Mouse (Mus musculus): Measurements from ENCODE around the gene Zfp366. TPM values are rescaled to one million over a fixed set of nuclear protein-coding genes. Genes with fewer than 3 reads are reported as not detected.
"Not testable (repeated sequence)": the region's sequence is repeated elsewhere in the genome, so short reads cannot be mapped to it uniquely, and the experiment has no call there.

Gene Zfp366
- polyA plus RNA-seq, 1 experiment from 2014 or later: 1.2 TPM

GRCm38 (mm10) chr13:99173849-99174248, 10.8 kb upstream of the Zfp366 start:
- no peak for ATAC-seq (ENCODE audit: insufficient number of reproducible peaks, insufficient read depth, low FRiP score, low read depth)
- no peaks in the 10 kb centered on the region for H3K4me1 ChIP-seq (ENCODE audit: control insufficient read depth, insufficient read depth, low read length)
- no peak overlapping the region for H3K4me3 ChIP-seq (ENCODE audit: low read depth, low read length)
- no peaks in the 10 kb centered on the region for H3K9me3 ChIP-seq (ENCODE audit: control insufficient read depth, low read depth, low read length)
- 48% methylated on average over 4 of the region's 4 CpGs for WGBS
- H3K36me3 ChIP-seq (ENCODE audit: control insufficient read depth, insufficient read depth, low read length): no peaks in the 10 kb centered on the region
- H3K27ac ChIP-seq (ENCODE audit: low read length): no peak overlapping the region
- H3K4me2 ChIP-seq (replicated peaks; ENCODE audit: low read depth, low read length): no peak overlapping the region
- no peaks in the 10 kb centered on the region for H3K27me3 ChIP-seq (ENCODE audit: control insufficient read depth, insufficient read depth, low read length)
- H3K9ac ChIP-seq (replicated peaks; ENCODE audit: low read depth, low read length): no peak overlapping the region

- not testable (repeated sequence) for H3K4me3 ChIP-seq (ENCODE audit: low read depth, low read length); H3K4me2 ChIP-seq (replicated peaks; ENCODE audit: low read depth, low read length); H3K9me3 ChIP-seq (ENCODE audit: control insufficient read depth, low read depth, low read length); ATAC-seq (ENCODE audit: insufficient number of reproducible peaks, insufficient read depth, low FRiP score, low read depth); H3K36me3 ChIP-seq (ENCODE audit: control insufficient read depth, insufficient read depth, low read length); H3K9ac ChIP-seq (replicated peaks; ENCODE audit: low read depth, low read length); H3K27ac ChIP-seq (ENCODE audit: low read length); H3K4me1 ChIP-seq (ENCODE audit: control insufficient read depth, insufficient read depth, low read length); H3K27me3 ChIP-seq (ENCODE audit: control insufficient read depth, insufficient read depth, low read length)
- 86% methylated on average over 3 of the region's 3 CpGs for WGBS
Observed at GRCm38 (mm10) chr13:99182828-99183227, 1.8 kb upstream of the Zfp366 start.

GRCm38 (mm10) chr13:99183257-99183895, 1.2 kb upstream of the Zfp366 start:
- Histone ChIP-seq H3K9ac (replicated peaks; ENCODE audit: low read depth, low read length) (no peak overlapping the region), H3K4me1 (ENCODE audit: control insufficient read depth, insufficient read depth, low read length) (0 out of 2 replicates have a peak, but pooled peaks cover 4% of the 10 kb centered on the region), H3K4me2 (replicated peaks; ENCODE audit: low read depth, low read length) (no peak overlapping the region), H3K36me3 (ENCODE audit: control insufficient read depth, insufficient read depth, low read length) (no peaks in the 10 kb centered on the region), H3K27me3 (ENCODE audit: control insufficient read depth, insufficient read depth, low read length) (no peaks in the 10 kb centered on the region), H3K4me3 (ENCODE audit: low read depth, low read length) (no peak overlapping the region), H3K27ac (ENCODE audit: low read length) (no peak overlapping the region), H3K9me3 (ENCODE audit: control insufficient read depth, low read depth, low read length) (no peaks in the 10 kb centered on the region)
- no peak for ATAC-seq (ENCODE audit: insufficient number of reproducible peaks, insufficient read depth, low FRiP score, low read depth)
- 70% methylated on average over 3 of the region's 3 CpGs for WGBS

GRCm38 (mm10) chr13:99185573-99185972, 950 bp downstream of the Zfp366 start:
- no peak for ATAC-seq (ENCODE audit: insufficient number of reproducible peaks, insufficient read depth, low FRiP score, low read depth)
- Histone ChIP-seq H3K4me3 (ENCODE audit: low read depth, low read length) (no peak overlapping the region), H3K9ac (replicated peaks; ENCODE audit: low read depth, low read length) (no peak overlapping the region), H3K36me3 (ENCODE audit: control insufficient read depth, insufficient read depth, low read length) (no peaks in the 10 kb centered on the region), H3K9me3 (ENCODE audit: control insufficient read depth, low read depth, low read length) (no peaks in the 10 kb centered on the region), H3K27me3 (ENCODE audit: control insufficient read depth, insufficient read depth, low read length) (no peaks in the 10 kb centered on the region), H3K27ac (ENCODE audit: low read length) (no peak overlapping the region), H3K4me1 (ENCODE audit: control insufficient read depth, insufficient read depth, low read length) (0 out of 2 replicates have a peak, but pooled peaks cover 4% of the 10 kb centered on the region), H3K4me2 (replicated peaks; ENCODE audit: low read depth, low read length) (no peak overlapping the region)
- WGBS: 77% methylated on average over 10 of the region's 10 CpGs

- Histone ChIP-seq H3K36me3 (ENCODE audit: control insufficient read depth, insufficient read depth, low read length) (no peaks in the 10 kb centered on the region), H3K4me2 (replicated peaks; ENCODE audit: low read depth, low read length) (no peak overlapping the region), H3K27ac (ENCODE audit: low read length) (no peak overlapping the region), H3K4me1 (ENCODE audit: control insufficient read depth, insufficient read depth, low read length) (peaks cover 4% of the 10 kb centered on the region; the same call in 1 of the 2 replicates), H3K4me3 (ENCODE audit: low read depth, low read length) (no peak overlapping the region), H3K27me3 (ENCODE audit: control insufficient read depth, insufficient read depth, low read length) (no peaks in the 10 kb centered on the region), H3K9ac (replicated peaks; ENCODE audit: low read depth, low read length) (no peak overlapping the region), H3K9me3 (ENCODE audit: control insufficient read depth, low read depth, low read length) (no peaks in the 10 kb centered on the region)
- no peak for ATAC-seq (ENCODE audit: insufficient number of reproducible peaks, insufficient read depth, low FRiP score, low read depth)
- WGBS: 88% methylated on average over 10 of the region's 10 CpGs
Observed at GRCm38 (mm10) chr13:99186138-99186853, 1.7 kb downstream of the Zfp366 start.

GRCm38 (mm10) chr13:99186859-99187258, 2.2 kb downstream of the Zfp366 start:
- 87% methylated on average over 7 of the region's 7 CpGs for WGBS
- H3K4me2 ChIP-seq (replicated peaks; ENCODE audit: low read depth, low read length): no peak overlapping the region

GRCm38 (mm10) chr13:99187456-99187855, 2.8 kb downstream of the Zfp366 start:
- WGBS: 85% methylated on average over 11 of the region's 11 CpGs
- no peaks in the 10 kb centered on the region for H3K36me3 ChIP-seq (ENCODE audit: control insufficient read depth, insufficient read depth, low read length)

More at GRCm38 (mm10) chr13:99186859-99187258, 2.2 kb downstream of the Zfp366 start:
- H3K27me3 ChIP-seq (ENCODE audit: control insufficient read depth, insufficient read depth, low read length): no peaks in the 10 kb centered on the region
- no peaks in the 10 kb centered on the region for H3K9me3 ChIP-seq (ENCODE audit: control insufficient read depth, low read depth, low read length)
- no peak overlapping the region for H3K9ac ChIP-seq (replicated peaks; ENCODE audit: low read depth, low read length)
- H3K4me1 ChIP-seq (ENCODE audit: control insufficient read depth, insufficient read depth, low read length): peaks cover 4% of the 10 kb centered on the region; the same call in 1 of the 2 replicates
- no peak overlapping the region for H3K27ac ChIP-seq (ENCODE audit: low read length)
- ATAC-seq (ENCODE audit: insufficient number of reproducible peaks, insufficient read depth, low FRiP score, low read depth): no peak
- no peak overlapping the region for H3K4me3 ChIP-seq (ENCODE audit: low read depth, low read length)
- H3K36me3 ChIP-seq (ENCODE audit: control insufficient read depth, insufficient read depth, low read length): no peaks in the 10 kb centered on the region

GRCm38 (mm10) chr13:99188625-99189024, 4.0 kb downstream of the Zfp366 start:
- ATAC-seq (ENCODE audit: insufficient number of reproducible peaks, insufficient read depth, low FRiP score, low read depth): no peak
- peaks cover 4% of the 10 kb centered on the region; the same call in 1 of the 2 replicates for H3K4me1 ChIP-seq (ENCODE audit: control insufficient read depth, insufficient read depth, low read length)
- 58% methylated on average over 8 of the region's 8 CpGs for WGBS

More at GRCm38 (mm10) chr13:99187456-99187855, 2.8 kb downstream of the Zfp366 start:
- Histone ChIP-seq H3K4me1 (ENCODE audit: control insufficient read depth, insufficient read depth, low read length) (peaks cover 4% of the 10 kb centered on the region; the same call in 1 of the 2 replicates), H3K4me3 (ENCODE audit: low read depth, low read length) (no peak overlapping the region), H3K4me2 (replicated peaks; ENCODE audit: low read depth, low read length) (no peak overlapping the region), H3K9ac (replicated peaks; ENCODE audit: low read depth, low read length) (no peak overlapping the region), H3K9me3 (ENCODE audit: control insufficient read depth, low read depth, low read length) (no peaks in the 10 kb centered on the region), H3K27me3 (ENCODE audit: control insufficient read depth, insufficient read depth, low read length) (no peaks in the 10 kb centered on the region), H3K27ac (ENCODE audit: low read length) (no peak overlapping the region)
- no peak for ATAC-seq (ENCODE audit: insufficient number of reproducible peaks, insufficient read depth, low FRiP score, low read depth)

More at GRCm38 (mm10) chr13:99188625-99189024, 4.0 kb downstream of the Zfp366 start:
- Histone ChIP-seq H3K4me2 (replicated peaks; ENCODE audit: low read depth, low read length) (no peak overlapping the region), H3K9ac (replicated peaks; ENCODE audit: low read depth, low read length) (no peak overlapping the region), H3K4me3 (ENCODE audit: low read depth, low read length) (no peak overlapping the region), H3K27me3 (ENCODE audit: control insufficient read depth, insufficient read depth, low read length) (no peaks in the 10 kb centered on the region), H3K27ac (ENCODE audit: low read length) (no peak overlapping the region), H3K9me3 (ENCODE audit: control insufficient read depth, low read depth, low read length) (no peaks in the 10 kb centered on the region), H3K36me3 (ENCODE audit: control insufficient read depth, insufficient read depth, low read length) (no peaks in the 10 kb centered on the region)
